Mouse (Mus musculus): ENCODE results near the gene Zbtb44.

DNA sequence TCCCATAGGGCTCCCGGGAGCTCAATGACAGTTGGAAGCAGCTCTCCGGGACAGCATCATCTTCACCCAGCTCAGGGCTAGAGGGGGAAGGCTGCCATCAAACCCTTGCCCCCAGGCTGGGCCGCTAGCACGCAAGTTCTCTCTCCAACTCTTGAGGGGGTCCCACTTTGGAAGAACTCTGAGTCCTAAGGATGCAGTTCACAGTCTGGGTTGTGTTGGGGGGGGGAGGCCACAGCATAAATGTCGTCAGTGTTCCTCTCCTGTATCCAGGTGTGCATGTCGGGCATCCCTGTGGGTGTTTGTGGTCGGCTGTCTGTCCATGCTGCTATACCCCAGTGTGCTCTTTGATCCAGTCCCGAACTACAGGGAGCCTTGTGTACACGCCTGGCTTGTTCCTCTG, 59.1 kb downstream of the Zbtb44 start:
- TF ChIP-seq TCF12 (IDR thresholded peaks at IDR 0.05; ENCODE audit: insufficient read depth, poor library complexity, severe bottlenecking) = no peak
- TF ChIP-seq POLR2A (IDR thresholded peaks at IDR 0.05; ENCODE audit: insufficient read length, low read depth) = no peak
- no peak for TF ChIP-seq MYOG (IDR thresholded peaks at IDR 0.05; ENCODE audit: control insufficient read depth in 1 of 3, insufficient read depth in 1 of 3, insufficient read length in 2 of 3, low read depth in 2 of 3)
- no peak for TF ChIP-seq CEBPB (IDR thresholded peaks at IDR 0.05; ENCODE audit: insufficient read depth, poor library complexity, severe bottlenecking)
- TF ChIP-seq MAX (IDR thresholded peaks at IDR 0.05; ENCODE audit: low read depth) = no peak
- TF ChIP-seq E2F4 (IDR thresholded peaks at IDR 0.05; ENCODE audit: insufficient read depth) = no peak
- no peak for TF ChIP-seq TCF3 (IDR thresholded peaks at IDR 0.05; ENCODE audit: insufficient read length, low read depth)
- TF ChIP-seq USF1 (IDR thresholded peaks at IDR 0.05; ENCODE audit: low read depth) = no peak
- no peak for TF ChIP-seq MYOD1 (IDR thresholded peaks at IDR 0.05; ENCODE audit: control insufficient read depth in 1 of 3, insufficient read length in 2 of 3, low read depth in 2 of 3)
- no peak for TF ChIP-seq REST (IDR thresholded peaks at IDR 0.05; ENCODE audit: insufficient read depth, insufficient read length)
- TF ChIP-seq POLR2AphosphoS2 (IDR thresholded peaks at IDR 0.05; ENCODE audit: insufficient read length, low read depth) = no peak
